Mouse (Mus musculus) naive thymus-derived CD4-positive, alpha-beta T cell, adult 5 months (primary cell): ENCODE results near the gene Cmpk1. TPM values are rescaled to one million over a fixed set of nuclear protein-coding genes. Genes with fewer than 3 reads are reported as not detected.

Experiments used
- polyA plus RNA-seq: library from polyadenylated mRNA; unstranded; fragments of 100-300 nt; shearing (Covaris generic); gene quantifications from one replicate; pipeline ENCODE4 v1.2.1, GENCODE M21; 2017

Cmpk1 gene
- 92.8 TPM for polyA plus RNA-seq

DNA sequence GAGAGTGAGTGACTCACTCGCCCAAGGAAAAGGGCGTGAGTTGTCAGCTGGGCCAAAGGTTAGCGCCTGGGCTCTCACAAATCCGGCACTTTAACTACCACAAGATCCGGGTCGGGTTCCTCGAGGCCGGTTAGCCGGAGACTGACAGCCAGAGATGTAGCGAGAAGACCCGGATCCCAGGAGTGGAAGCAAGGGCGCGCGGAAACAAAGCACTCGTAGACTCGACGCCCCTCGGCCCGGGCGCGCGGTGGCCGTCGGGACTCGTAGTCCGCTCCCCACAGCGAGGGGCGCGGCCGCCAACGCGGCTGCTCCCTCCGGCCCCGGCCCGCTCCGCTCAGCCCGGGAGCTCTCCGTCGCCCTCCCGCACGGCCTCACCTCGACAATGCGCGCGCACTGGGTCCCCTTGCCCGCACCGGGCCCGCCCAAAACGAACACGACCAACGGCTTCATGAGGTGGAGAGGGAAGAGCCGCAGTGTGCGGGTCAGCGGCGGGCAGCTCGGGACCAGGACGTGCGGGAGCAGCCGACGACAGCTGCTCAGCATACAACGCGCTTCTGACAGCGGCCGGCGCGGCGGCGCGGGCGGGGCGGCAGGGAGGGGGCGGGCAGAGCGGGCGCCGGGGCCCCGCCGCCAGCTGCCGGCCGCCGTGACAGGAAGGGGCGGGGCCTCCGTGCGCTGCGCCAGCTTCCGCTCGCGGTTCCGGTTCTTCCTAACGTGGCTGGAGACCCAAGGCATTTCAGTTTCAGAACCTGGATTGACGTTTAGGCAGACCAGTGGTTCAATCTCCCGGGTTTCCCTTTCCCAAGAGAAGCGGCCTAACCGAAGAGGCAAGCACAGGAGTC is at the start of gene Cmpk1:
Gene Cmpk1, minus strand, starts transcription at position 651 of the 842 bp plus-strand sequence.

DNA sequence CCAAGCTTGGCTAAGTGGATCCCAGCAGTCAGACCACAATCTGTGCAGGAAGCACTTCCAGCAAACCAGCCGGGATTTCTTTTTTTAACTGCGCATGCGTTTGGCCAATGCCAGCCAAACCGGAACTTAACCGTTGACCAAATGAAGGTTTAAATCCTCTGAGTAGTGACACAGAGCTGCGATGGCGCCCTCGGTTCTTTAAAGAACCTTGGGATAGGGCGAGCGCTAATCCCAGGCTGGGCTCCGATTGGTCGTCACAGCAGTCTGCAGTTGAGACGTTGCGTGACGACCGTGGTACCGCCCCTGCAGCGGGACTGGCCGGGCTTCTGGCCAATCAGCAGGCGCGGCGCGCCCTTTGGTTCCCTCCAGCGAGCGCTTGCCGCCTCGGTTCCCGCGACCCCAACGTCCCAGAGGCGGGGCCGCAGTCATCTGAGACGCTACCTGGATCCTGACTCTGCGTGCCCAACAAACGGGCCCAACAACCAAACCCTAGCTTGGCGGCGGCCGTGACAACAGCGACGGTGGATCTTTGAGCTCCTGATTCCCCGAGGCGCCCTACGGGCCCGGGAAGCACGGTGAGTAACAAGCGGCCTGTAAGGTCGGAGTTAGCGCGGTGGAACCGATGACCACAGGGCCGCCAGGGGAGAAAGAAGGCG is 12.9 kb upstream of the Cmpk1 start, which contains the start of gene Stil:
Gene Stil, plus strand, starts transcription at position 387 of the 656 bp plus-strand sequence.

DNA sequence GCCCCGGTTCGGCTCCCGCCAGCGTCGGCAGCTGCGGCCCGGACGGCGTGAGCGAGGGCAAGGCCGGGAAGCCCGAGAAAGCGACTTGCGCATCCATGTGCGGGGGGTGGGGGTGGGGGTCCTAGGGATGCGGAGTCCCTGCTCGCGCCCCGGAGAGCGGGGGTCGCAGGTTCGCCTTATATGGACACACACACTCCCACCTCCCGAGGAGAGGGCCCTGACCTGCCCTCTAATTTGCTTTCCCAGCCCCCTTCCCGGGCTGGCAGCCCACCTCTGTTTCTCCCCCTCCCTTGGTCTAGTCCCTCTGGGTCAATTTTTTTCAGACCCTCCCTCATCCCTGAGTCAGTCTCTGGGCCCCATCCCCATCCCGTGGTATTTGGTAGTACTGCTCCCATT is 61.1 kb downstream of the Cmpk1 start, which contains the start of gene Foxe3:
Gene Foxe3, minus strand, starts transcription at position 97 of the 396 bp plus-strand sequence.

Other genes with a start within 250 kb of the Cmpk1 start
- not detected for gene Gm12830, start 165.5 kb downstream of the Cmpk1 start, polyA plus RNA-seq
- gene Foxd2, start 78.4 kb downstream of the Cmpk1 start, polyA plus RNA-seq: 1.9 TPM
- not detected for gene Foxe3, start 61.2 kb downstream of the Cmpk1 start, polyA plus RNA-seq
- 0.47 TPM for gene Stil, start 12.9 kb upstream of the Cmpk1 start, polyA plus RNA-seq
- gene Tal1, start 69.2 kb upstream of the Cmpk1 start, polyA plus RNA-seq: not detected
- gene Pdzk1ip1, start 101.5 kb upstream of the Cmpk1 start, polyA plus RNA-seq: not detected
- not detected for gene Cyp4x1, start 147.0 kb upstream of the Cmpk1 start, polyA plus RNA-seq